Mouse (Mus musculus) CD4-positive, CD25-positive, alpha-beta regulatory T cell, adult 2 months (primary cell): ENCODE results near the gene Rnd2.
"Not testable (repeated sequence)": the region's sequence is repeated elsewhere in the genome, so short reads cannot be mapped to it uniquely, and the experiment has no call there.

ENCODE experiments used
- DNase-seq: peaks from one replicate; pipeline ENCODE4 v3.0.0-alpha.2; 2012; ENCODE audit warnings: low read depth, low spot score

The Rnd2 gene

GRCm38 (mm10) chr11:101446860-101447259, 17.9 kb upstream of the Rnd2 start:
- DNase-seq, result not testable (repeated sequence)

- DNase-seq, result peak; percentile 34
These were observed 17.0 kb upstream of the Rnd2 start for GRCm38 (mm10) chr11:101447786-101448185.

- peak; percentile 90 for DNase-seq
These were observed 16.5 kb upstream of the Rnd2 start, which contains the start of gene Ifi35 for GRCm38 (mm10) chr11:101448274-101448746. Gene Ifi35 (plus strand): TSS chr11:101448407.

- peak; percentile 34 for DNase-seq
These were observed 15.9 kb upstream of the Rnd2 start for GRCm38 (mm10) chr11:101448899-101449298.

- not testable (repeated sequence) for DNase-seq
These were observed 15.2 kb upstream of the Rnd2 start for GRCm38 (mm10) chr11:101449596-101449995.

GRCm38 (mm10) chr11:101450394-101450793, 14.4 kb upstream of the Rnd2 start:
- peak; percentile 62 for DNase-seq

GRCm38 (mm10) chr11:101451536-101451935, 13.3 kb upstream of the Rnd2 start:
- DNase-seq, result no peak

GRCm38 (mm10) chr11:101452093-101452774, 12.6 kb upstream of the Rnd2 start:
- DNase-seq, result no peak

GRCm38 (mm10) chr11:101454702-101455101, 10.1 kb upstream of the Rnd2 start:
- no peak for DNase-seq

GRCm38 (mm10) chr11:101455627-101456026, 9.2 kb upstream of the Rnd2 start:
- no peak for DNase-seq

- no peak for DNase-seq
These were observed 7.2 kb upstream of the Rnd2 start for GRCm38 (mm10) chr11:101457631-101458030.

GRCm38 (mm10) chr11:101458217-101458616, 6.6 kb upstream of the Rnd2 start:
- DNase-seq, result no peak

- no peak for DNase-seq
These were observed 5.1 kb upstream of the Rnd2 start for GRCm38 (mm10) chr11:101459716-101460115.

GRCm38 (mm10) chr11:101460321-101460720, 4.5 kb upstream of the Rnd2 start:
- DNase-seq, result no peak

- DNase-seq, result no peak
These were observed 2.7 kb upstream of the Rnd2 start for GRCm38 (mm10) chr11:101462141-101462540.

- DNase-seq, result no peak
These were observed 2.0 kb upstream of the Rnd2 start for GRCm38 (mm10) chr11:101462583-101463440.

- peak; percentile 70 for DNase-seq
These were observed 486 bp downstream of the Rnd2 start for GRCm38 (mm10) chr11:101465101-101465868.

- DNase-seq, result peak; percentile 76
These were observed 1.2 kb downstream of the Rnd2 start, which contains the start of gene Vat1 for GRCm38 (mm10) chr11:101465869-101466551. Gene Vat1 (minus strand): TSS chr11:101466230.

GRCm38 (mm10) chr11:101466552-101466950, 1.8 kb downstream of the Rnd2 start:
- DNase-seq, result not testable (repeated sequence)

GRCm38 (mm10) chr11:101467477-101468262, 2.9 kb downstream of the Rnd2 start:
- DNase-seq, result peak; percentile 81
